Mouse (Mus musculus) mammary gland, adult 2 months (tissue): Measurements from ENCODE around the gene Ntf3. TPM values are rescaled to one million over a fixed set of nuclear protein-coding genes. Genes with fewer than 3 reads are reported as not detected.

ENCODE experiments used
- polyA plus RNA-seq: library from polyadenylated mRNA; depleted of rRNA; stranded (reverse); fragments of >200 nt; gene quantifications from 2 replicates; pipeline ENCODE4 v1.2.3, GENCODE M21; 2012; ENCODE audit warnings: low replicate concordance; rRNA removed

Ntf3 gene
- 0.62 and 1.2 TPM in 2 replicates for polyA plus RNA-seq

DNA sequence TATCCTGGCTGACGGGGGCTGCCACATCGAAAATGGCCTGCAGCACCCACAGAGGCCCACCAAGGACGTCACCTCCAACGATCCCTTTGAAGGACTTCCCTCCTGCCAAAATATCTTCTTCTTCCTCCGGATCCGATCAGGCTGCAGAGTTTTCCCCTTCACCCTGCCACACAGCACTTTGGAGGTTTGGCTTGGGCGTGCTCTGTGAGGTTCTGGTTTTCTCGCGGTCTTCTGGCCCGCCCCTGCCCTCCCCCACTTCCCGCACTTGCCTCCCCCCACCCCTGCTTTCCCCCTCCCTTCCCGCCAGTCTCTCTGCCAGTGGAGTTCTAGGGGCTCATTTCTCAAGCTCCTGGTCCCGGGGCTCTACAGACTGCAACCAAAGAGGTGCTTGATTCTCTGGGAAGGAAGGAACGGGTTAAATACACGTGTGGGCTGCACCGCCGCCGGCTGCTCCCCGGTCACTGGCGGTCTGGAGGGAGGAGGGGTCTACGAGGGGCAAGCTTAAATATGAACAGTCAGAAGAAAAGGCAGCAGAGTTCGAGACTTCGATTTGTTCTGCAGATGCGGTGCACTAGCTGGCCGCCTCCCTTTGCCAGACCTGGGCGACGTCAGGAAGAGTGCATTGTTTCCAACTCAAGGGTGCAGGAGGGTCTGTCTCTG is at the start of gene Ntf3:
Gene Ntf3 (minus strand): TSS at position 363 of the 660 bp plus-strand sequence.

